Comparison of ENCODE assay signal across 19 mouse cellular contexts in genomic region chr11:119806539-119806938, GRCm38 (mm10).
DNase-seq lines count a peak whose midpoint lies in the region; ATAC-seq and TF ChIP-seq lines count a peak whose summit lies in the region.
"Had no signal": no experiment of that assay in that cellular context is flagged by ENCODE, and none has a peak within 500 bp of the region (broad histone marks: within the 10 kb centered on the region; RNA-seq: fewer than 3 reads in every experiment).

No protein-coding gene starts in this region.

- TF ChIP-seq POLR2A in cerebellum, adult 2 months (IDR thresholded peaks at IDR 0.05; ENCODE audit: borderline replicate concordance, insufficient read depth, low read length), result no peak
- no peak for TF ChIP-seq POLR2A in embryonic fibroblast, embryonic 13.5 days (IDR thresholded peaks at IDR 0.05; ENCODE audit: low read depth, low read length)
- TF ChIP-seq POLR2A in olfactory bulb, adult 2 months (IDR thresholded peaks at IDR 0.05; ENCODE audit: insufficient read depth, low read depth, low read length), result no peak

- peaks cover 18% of the 10 kb centered on the region; the same call in 1 of the 2 replicates for H3K36me3 ChIP-seq in midbrain, embryonic 13.5 days
- no peaks in the 10 kb centered on the region; the same call in 1 of the 2 replicates for H3K36me3 ChIP-seq in midbrain, postnatal 0 days (ENCODE audit: insufficient read depth, low read length)
- H3K36me3 ChIP-seq: forebrain, embryonic 15.5 days had no signal

- no peak overlapping the region for H3K9ac ChIP-seq in midbrain, embryonic 13.5 days (replicated peaks)
- no peak overlapping the region for H3K9ac ChIP-seq in midbrain, postnatal 0 days (replicated peaks; ENCODE audit: low read length, poor library complexity, severe bottlenecking)
- H3K9ac ChIP-seq: embryonic facial prominence, embryonic 12.5 days; forebrain, embryonic 15.5 days; limb, embryonic 12.5 days; liver, embryonic 12.5 days; midbrain, embryonic 12.5 days had no signal

- H3K4me1 ChIP-seq in cerebellum, adult 2 months (ENCODE audit: control insufficient read depth, insufficient read depth, low read length), result peaks cover 27% of the 10 kb centered on the region
- peaks cover 21% of the 10 kb centered on the region for H3K4me1 ChIP-seq in midbrain, embryonic 13.5 days (replicated peaks)
- peaks cover 4% of the 10 kb centered on the region; the same call in 1 of the 2 replicates for H3K4me1 ChIP-seq in midbrain, postnatal 0 days (ENCODE audit: insufficient read depth, low read length)
- peaks cover 9% of the 10 kb centered on the region for H3K4me1 ChIP-seq in embryonic fibroblast, embryonic 13.5 days (ENCODE audit: control insufficient read depth, insufficient read depth, low read length)
- peaks cover 38% of the 10 kb centered on the region for H3K4me1 ChIP-seq in olfactory bulb, adult 2 months (ENCODE audit: control insufficient read depth, insufficient read depth, low read length)

- no peak overlapping the region for H3K4me2 ChIP-seq in midbrain, embryonic 13.5 days (replicated peaks)
- no peak overlapping the region for H3K4me2 ChIP-seq in midbrain, postnatal 0 days (ENCODE audit: low read depth, low read length, poor library complexity, severe bottlenecking)
- H3K4me2 ChIP-seq: embryonic facial prominence, embryonic 12.5 days; forebrain, embryonic 15.5 days; limb, embryonic 12.5 days; liver, embryonic 12.5 days; midbrain, embryonic 12.5 days had no signal

- no peak for TF ChIP-seq CTCF in cerebellum, adult 2 months (IDR thresholded peaks at IDR 0.05; ENCODE audit: borderline replicate concordance, insufficient read depth, low read depth, low read length)
- no peak for TF ChIP-seq CTCF in midbrain, postnatal 0 days (IDR thresholded peaks at IDR 0.05)
- TF ChIP-seq CTCF in embryonic fibroblast, embryonic 13.5 days (IDR thresholded peaks at IDR 0.05; ENCODE audit: borderline replicate concordance, insufficient read depth, low read length), result no peak
- TF ChIP-seq CTCF in olfactory bulb, adult 2 months (IDR thresholded peaks at IDR 0.05; ENCODE audit: insufficient read depth, low read depth, low read length), result no peak

- H3K27ac ChIP-seq in cerebellum, adult 2 months (ENCODE audit: insufficient read depth, low read length), result 0 out of 2 replicates have a peak overlapping the region, but pooled peaks have one; percentile 21
- peak overlapping the region; percentile 72 for H3K27ac ChIP-seq in midbrain, embryonic 13.5 days
- H3K27ac ChIP-seq in midbrain, postnatal 0 days (ENCODE audit: low read depth, low read length), result no peak overlapping the region
- H3K27ac ChIP-seq in embryonic fibroblast, embryonic 13.5 days (ENCODE audit: insufficient read depth, low read length), result peak overlapping the region; percentile 39; the same call in 1 of the 2 replicates
- H3K27ac ChIP-seq in olfactory bulb, adult 2 months (ENCODE audit: insufficient read depth, low read depth, low read length), result 0 out of 2 replicates have a peak overlapping the region, but pooled peaks have one; percentile 57
- H3K27ac ChIP-seq: embryonic facial prominence, embryonic 12.5 days; forebrain, embryonic 15.5 days; limb, embryonic 12.5 days; liver, embryonic 12.5 days; midbrain, embryonic 12.5 days had no signal

- H3K27me3 ChIP-seq in cerebellum, adult 2 months (ENCODE audit: control insufficient read depth, insufficient read depth, low read length), result no peaks in the 10 kb centered on the region
- no peaks in the 10 kb centered on the region for H3K27me3 ChIP-seq in midbrain, embryonic 13.5 days
- no peaks in the 10 kb centered on the region for H3K27me3 ChIP-seq in midbrain, postnatal 0 days (ENCODE audit: insufficient read depth, low read length)
- H3K27me3 ChIP-seq: embryonic facial prominence, embryonic 12.5 days; forebrain, embryonic 15.5 days; liver, embryonic 12.5 days; midbrain, embryonic 12.5 days had no signal

- H3K9me3 ChIP-seq in midbrain, embryonic 13.5 days, result no peaks in the 10 kb centered on the region
- H3K9me3 ChIP-seq in midbrain, postnatal 0 days (ENCODE audit: low read length), result no peaks in the 10 kb centered on the region
- H3K9me3 ChIP-seq: embryonic facial prominence, embryonic 12.5 days; forebrain, embryonic 15.5 days; limb, embryonic 12.5 days; liver, embryonic 12.5 days; midbrain, embryonic 12.5 days had no signal

- DNase-seq in cerebellum, adult 2 months, result no peak
- no peak for DNase-seq in cerebellum, postnatal 25 days
- no peak for DNase-seq in midbrain, postnatal 0 days (ENCODE audit: low spot score)
- DNase-seq in spleen, adult 12 weeks (ENCODE audit: low spot score), result no peak
- DNase-seq: adrenal gland, adult 2 months; cerebellum, adult 9-10 months; kidney, adult 11 months; lung, adult 2 months; lung, postnatal 4 days; right cerebral cortex, adult 18-20 months; thymus, postnatal 14 days had no signal

- H3K4me3 ChIP-seq in cerebellum, adult 2 months (replicated peaks; ENCODE audit: insufficient read depth, low read depth, low read length), result no peak overlapping the region
- no peak overlapping the region for H3K4me3 ChIP-seq in midbrain, embryonic 13.5 days (replicated peaks)
- H3K4me3 ChIP-seq in midbrain, postnatal 0 days (ENCODE audit: low read depth, low read length), result no peak overlapping the region
- H3K4me3 ChIP-seq in embryonic fibroblast, embryonic 13.5 days (ENCODE audit: insufficient read depth, low read length), result no peak overlapping the region
- H3K4me3 ChIP-seq in olfactory bulb, adult 2 months (ENCODE audit: insufficient read depth, low read depth, low read length), result no peak overlapping the region
- H3K4me3 ChIP-seq: embryonic facial prominence, embryonic 12.5 days; forebrain, embryonic 15.5 days; limb, embryonic 12.5 days; liver, embryonic 12.5 days; midbrain, embryonic 12.5 days had no signal

- 93% methylated on average over 8 of the region's 8 CpGs for WGBS in cerebellum, adult 2 months
- WGBS in midbrain, embryonic 13.5 days, result 93% methylated on average over 8 of the region's 8 CpGs
- 93% methylated on average over 8 of the region's 8 CpGs for WGBS in midbrain, postnatal 0 days
- WGBS in olfactory bulb, adult 2 months, result 89% methylated on average over 8 of the region's 8 CpGs

- ATAC-seq in midbrain, embryonic 13.5 days, result no peak
- no peak for ATAC-seq in midbrain, postnatal 0 days (ENCODE audit: low FRiP score)
- ATAC-seq: forebrain, embryonic 15.5 days; liver, embryonic 12.5 days had no signal
